Mouse (Mus musculus) T-helper 2 cell (primary cell): ENCODE results near the gene Tfip11.

Experiments used
- in situ Hi-C: fragments of 300-600 bp; cut with MboI, MseI; formaldehyde crosslinking; loops from one replicate; pipeline ENCODE4 v1.15.1; 2025; ENCODE audit warnings: high pct_unique_total_duplicates

Tfip11 gene

GRCm38 (mm10) chr5:112289819-112290535 lies 36.2 kb upstream of the Tfip11 start:
- in situ Hi-C loops = no loop called here

GRCm38 (mm10) chr5:112290536-112290880 lies 35.6 kb upstream of the Tfip11 start:
- in situ Hi-C loops = no loop called here

- in situ Hi-C loops = no loop called here
Observed at GRCm38 (mm10) chr5:112291866-112292265, 34.3 kb upstream of the Tfip11 start.

GRCm38 (mm10) chr5:112292343-112292980 lies 33.7 kb upstream of the Tfip11 start:
- in situ Hi-C loops = no loop called here

GRCm38 (mm10) chr5:112293800-112294199 lies 32.4 kb upstream of the Tfip11 start:
- in situ Hi-C loops = no loop called here

GRCm38 (mm10) chr5:112294696-112295095 lies 31.5 kb upstream of the Tfip11 start:
- in situ Hi-C loops = no loop called here

GRCm38 (mm10) chr5:112295162-112295561 lies 31.0 kb upstream of the Tfip11 start:
- in situ Hi-C loops = no loop called here

GRCm38 (mm10) chr5:112295564-112295963 lies 30.6 kb upstream of the Tfip11 start:
- in situ Hi-C loops = no loop called here

GRCm38 (mm10) chr5:112296404-112297181 lies 29.6 kb upstream of the Tfip11 start:
- in situ Hi-C loops = no loop called here

- in situ Hi-C loops = no loop called here
Observed at GRCm38 (mm10) chr5:112297257-112297656, 28.9 kb upstream of the Tfip11 start.

GRCm38 (mm10) chr5:112298226-112298988 lies 27.8 kb upstream of the Tfip11 start:
- in situ Hi-C loops = no loop called here

GRCm38 (mm10) chr5:112299399-112299798 lies 26.8 kb upstream of the Tfip11 start:
- in situ Hi-C loops = no loop called here

- in situ Hi-C loops = loop anchor here (10.0 kb wide), 1 partner anchor 545 kb away; no protein-coding TSS in a partner anchor
Observed at GRCm38 (mm10) chr5:112300112-112300511, 26.0 kb upstream of the Tfip11 start.

GRCm38 (mm10) chr5:112300721-112301308 lies 25.3 kb upstream of the Tfip11 start:
- in situ Hi-C loops = loop anchor here (10.0 kb wide), 1 partner anchor 546 kb away; no protein-coding TSS in a partner anchor

- in situ Hi-C loops = loop anchor here (10.0 kb wide), 1 partner anchor 547 kb away; no protein-coding TSS in a partner anchor
Observed at GRCm38 (mm10) chr5:112301694-112302093, 24.5 kb upstream of the Tfip11 start.

- in situ Hi-C loops = loop anchor here (10.0 kb wide), 1 partner anchor 548 kb away; no protein-coding TSS in a partner anchor
Observed at GRCm38 (mm10) chr5:112302310-112302709, 23.8 kb upstream of the Tfip11 start.

GRCm38 (mm10) chr5:112305842-112306241 lies 20.3 kb upstream of the Tfip11 start:
- in situ Hi-C loops = loop anchor here (10.0 kb wide), 1 partner anchor 551 kb away; no protein-coding TSS in a partner anchor

GRCm38 (mm10) chr5:112313222-112313885 lies 12.8 kb upstream of the Tfip11 start:
- in situ Hi-C loops = no loop called here

GRCm38 (mm10) chr5:112316468-112316867 lies 9.7 kb upstream of the Tfip11 start:
- in situ Hi-C loops = no loop called here

- in situ Hi-C loops = no loop called here
Observed at GRCm38 (mm10) chr5:112317328-112317727, 8.8 kb upstream of the Tfip11 start.
